Comparison of ENCODE assay signal across 18 mouse cellular contexts in the genomic region with DNA sequence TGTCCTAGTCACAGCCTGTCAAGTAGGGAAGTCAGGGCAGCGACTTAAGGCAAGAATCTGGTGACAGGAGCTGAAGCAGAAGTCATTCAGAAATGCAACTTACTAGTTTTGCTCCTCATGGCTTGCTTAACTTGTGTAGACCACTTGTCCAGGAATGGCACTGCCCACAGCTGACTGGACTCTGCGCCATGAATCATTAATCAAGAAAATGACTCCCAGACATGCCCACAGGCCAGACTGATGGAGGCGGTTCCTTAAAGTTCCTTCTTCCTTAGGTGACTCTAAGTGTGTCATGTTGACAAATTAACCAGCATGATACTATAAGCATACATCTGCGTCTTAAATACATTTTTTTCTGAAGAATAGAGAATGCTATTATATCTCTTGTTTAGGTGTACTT.
"Had no signal": no experiment of that assay in that cellular context is flagged by ENCODE, and none has a peak within 500 bp of the region (broad histone marks: within the 10 kb centered on the region; RNA-seq: fewer than 3 reads in every experiment).

No protein-coding gene starts in this region.

- ATAC-seq: hindbrain, postnatal 0 days; intestine, embryonic 16.5 days; liver, embryonic 12.5 days had no signal

- DNase-seq: gastrocnemius, adult 2 months; gastrocnemius, postnatal 10 days; gastrocnemius, postnatal 25 days; heart, adult 18-20 months; heart, postnatal 10 days; heart, postnatal 36 days; kidney, adult 18-20 months; layer of hippocampus, adult 9-11 months; layer of hippocampus, postnatal 36 days; left cerebral cortex, postnatal 4 days had no signal

- H3K27me3 ChIP-seq: heart, embryonic 12.5 days; hindbrain, embryonic 13.5 days; hindbrain, embryonic 15.5 days; limb, embryonic 13.5 days; limb, embryonic 15.5 days; liver, embryonic 12.5 days had no signal
